Mouse (Mus musculus) cerebellum, postnatal 4 days (tissue): ENCODE measurements around the gene Jade2.
"Not testable (repeated sequence)": the region's sequence is repeated elsewhere in the genome, so short reads cannot be mapped to it uniquely, and the experiment has no call there.

Experiments
- DNase-seq, 2 experiments: peaks; one replicate each; pipeline ENCODE4 v3.0.0; 2022; ENCODE audit warnings: low spot score in 2 of 2, mixed read lengths in 1 of 2

The Jade2 gene

GRCm38 (mm10) chr11:51796272-51796671 lies 61.2 kb downstream of the Jade2 start:
- no peak for DNase-seq

- no peak for DNase-seq
Observed at GRCm38 (mm10) chr11:51790662-51791061, 66.8 kb downstream of the Jade2 start.

- DNase-seq, result not testable (repeated sequence)
Observed at GRCm38 (mm10) chr11:51789735-51790134, 67.7 kb downstream of the Jade2 start.

- DNase-seq, result peak in 1 of 2 experiments; percentile 34
Observed at GRCm38 (mm10) chr11:51785926-51786325, 71.5 kb downstream of the Jade2 start.

- no peak for DNase-seq
Observed at GRCm38 (mm10) chr11:51782721-51783120, 74.7 kb downstream of the Jade2 start.

- DNase-seq, result no peak
Observed at GRCm38 (mm10) chr11:51780773-51781267, 76.6 kb downstream of the Jade2 start.

- DNase-seq, result no peak
Observed at GRCm38 (mm10) chr11:51777478-51777877, 80.0 kb downstream of the Jade2 start.

GRCm38 (mm10) chr11:51775507-51775906 lies 81.9 kb downstream of the Jade2 start:
- DNase-seq, result no peak

GRCm38 (mm10) chr11:51768296-51768695 lies 89.2 kb downstream of the Jade2 start:
- no peak for DNase-seq

- no peak for DNase-seq
Observed at GRCm38 (mm10) chr11:51767579-51768220, 89.8 kb downstream of the Jade2 start.

- no peak for DNase-seq
Observed at GRCm38 (mm10) chr11:51764816-51765215, 92.6 kb downstream of the Jade2 start.

GRCm38 (mm10) chr11:51763955-51764354 lies 93.5 kb downstream of the Jade2 start:
- no peak for DNase-seq
